Mouse (Mus musculus): ENCODE measurements at regions not wholly inside any gene's neighbourhood (a gene's known extent, or its start where the extent isn't known, plus 50 kb on each side); places are given as distances from the start of the nearest gene placed in this dataset.

DNA sequence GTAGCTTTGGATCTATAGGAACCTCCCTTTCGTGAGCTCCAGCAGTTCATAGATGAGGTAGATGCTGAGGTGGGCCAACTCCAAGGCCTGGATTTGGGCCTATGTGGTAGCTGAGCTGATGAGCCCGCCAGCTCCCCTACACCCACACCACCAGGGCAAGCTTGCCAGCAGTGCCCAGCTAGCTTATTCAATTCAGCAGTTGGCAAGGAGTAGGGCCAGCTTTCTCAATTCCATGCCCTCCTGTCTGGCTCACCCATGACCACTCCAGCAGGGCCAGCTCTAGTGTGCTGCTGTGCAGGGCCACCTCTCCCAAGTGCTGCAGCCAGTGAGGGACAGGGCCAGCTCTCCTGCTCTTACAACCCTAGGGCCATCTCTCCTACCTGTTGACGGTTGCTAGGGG is 97.1 kb upstream of the Tbc1d2b start:
- DNase-seq (ENCODE audit: low spot score in 2 of 2), result no peak

DNA sequence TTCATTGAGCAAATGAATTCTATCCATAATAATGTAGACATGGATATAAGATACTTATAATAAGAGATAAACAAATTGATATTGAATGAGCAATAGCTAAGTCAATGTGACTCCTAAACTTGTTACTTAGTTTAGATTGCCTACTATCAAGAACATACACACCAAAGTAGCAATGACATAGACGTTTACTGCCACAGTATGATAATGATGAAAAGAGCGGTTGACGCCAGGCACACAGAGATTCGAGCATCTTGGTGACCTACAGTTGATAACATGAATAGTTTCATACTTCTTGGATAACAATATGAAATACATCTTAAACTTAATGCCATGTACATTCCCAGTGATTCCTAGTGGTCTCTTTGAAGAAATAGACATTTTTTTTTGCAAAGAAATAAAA is 55.9 kb upstream of the Tbc1d2b start:
- no peak for DNase-seq (ENCODE audit: low spot score in 2 of 2)
